Mouse (Mus musculus) kidney, adult 18-20 months (tissue): ENCODE results near the gene Psmd13.
A peak's percentile ranks its signal among the peaks of the same experiment; 100 is the strongest.

Experiments used
- DNase-seq: peaks from one replicate; pipeline ENCODE4 v3.0.0; 2021

Psmd13 gene

GRCm38 (mm10) chr7:140907697-140908096, 25.9 kb downstream of the Psmd13 start:
- no peak for DNase-seq

- no peak for DNase-seq
Measured at GRCm38 (mm10) chr7:140908181-140908580, 26.4 kb downstream of the Psmd13 start.

DNA sequence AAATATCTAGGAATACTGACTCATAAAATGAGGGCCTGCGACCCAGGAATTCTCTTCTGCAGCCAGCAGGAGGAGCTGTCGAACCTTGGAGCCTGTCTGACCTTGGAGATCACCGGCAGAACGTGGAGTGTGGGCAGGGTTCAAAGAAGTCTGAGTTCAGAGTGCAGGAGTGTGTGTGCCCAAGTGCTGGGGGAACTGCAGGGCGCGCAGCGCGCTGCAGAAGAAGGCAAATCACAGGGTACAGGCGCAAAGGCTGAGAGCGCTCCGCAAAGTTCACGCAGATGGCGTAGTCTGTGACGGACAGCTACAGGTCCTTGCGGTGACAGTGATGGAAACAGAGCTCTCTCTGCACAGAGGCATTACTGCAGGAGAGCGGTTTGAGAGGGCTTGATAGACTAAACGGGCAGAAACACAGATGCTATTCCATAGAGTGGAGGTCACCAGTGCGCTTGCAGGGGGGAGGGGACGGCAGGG, 26.9 kb downstream of the Psmd13 start:
- peak; percentile 89 for DNase-seq

DNA sequence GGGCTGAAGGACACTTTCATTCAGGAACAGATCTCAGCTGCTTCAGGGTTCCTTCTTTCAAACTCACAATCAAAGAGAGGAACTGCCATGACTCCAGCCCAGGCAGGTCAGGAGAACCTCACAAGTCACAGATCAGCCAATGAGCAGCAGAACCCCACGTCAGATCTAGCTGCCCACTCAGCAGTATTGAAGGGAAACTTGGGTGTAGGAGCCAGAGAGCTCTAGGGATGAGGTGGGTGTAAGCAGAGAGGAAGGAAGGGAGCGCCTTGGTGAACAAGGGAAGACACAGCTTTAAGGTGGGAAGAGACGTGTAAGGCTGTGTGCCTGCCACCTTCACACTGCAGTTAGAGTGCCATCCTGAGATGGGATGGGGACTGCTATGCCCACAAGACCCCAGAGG, 30.5 kb downstream of the Psmd13 start:
- no peak for DNase-seq

- peak; percentile 56 for DNase-seq
Measured at GRCm38 (mm10) chr7:140912846-140913482, 31.2 kb downstream of the Psmd13 start.

DNA sequence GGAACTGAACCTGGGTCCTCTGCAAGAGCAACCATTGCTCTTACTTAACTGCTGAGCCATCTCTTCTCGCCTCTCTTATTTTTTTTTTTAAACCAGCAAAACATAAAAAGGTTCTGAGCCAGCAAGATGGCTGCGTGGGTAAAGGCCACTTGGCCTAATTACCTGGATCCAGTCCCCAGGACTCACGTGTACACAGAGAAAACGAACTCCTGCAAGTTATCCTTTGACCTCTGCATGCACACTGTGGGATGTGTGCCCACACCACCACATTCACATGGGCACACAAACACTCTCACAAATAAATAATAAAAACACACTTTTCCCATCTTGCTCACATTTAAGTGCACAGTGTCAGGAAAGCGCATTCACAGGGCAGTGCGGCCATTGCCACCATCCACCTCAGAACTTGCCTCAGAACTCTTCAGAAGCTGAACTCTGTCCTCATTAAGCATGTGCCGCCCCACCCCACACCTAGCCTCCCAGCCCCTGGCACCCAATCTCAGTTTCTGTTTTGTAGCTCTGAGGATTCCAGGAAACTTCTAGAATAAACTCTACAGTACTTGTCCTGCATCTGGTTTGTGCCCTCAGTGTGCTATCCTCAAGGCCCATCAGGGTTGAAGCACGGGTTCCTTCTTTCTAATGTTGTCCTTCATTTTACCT, 32.4 kb downstream of the Psmd13 start:
- peak; percentile 70 for DNase-seq

GRCm38 (mm10) chr7:140919911-140920310, 38.1 kb downstream of the Psmd13 start:
- DNase-seq = no peak

GRCm38 (mm10) chr7:140920418-140921029, 38.8 kb downstream of the Psmd13 start, which contains the start of gene Nlrp6:
Gene Nlrp6, plus strand, starts transcription at chr7:140920902.
- no peak for DNase-seq

GRCm38 (mm10) chr7:140921225-140921975, 39.6 kb downstream of the Psmd13 start:
- DNase-seq = no peak

GRCm38 (mm10) chr7:140922398-140923069, 40.8 kb downstream of the Psmd13 start:
- peak; percentile 90 for DNase-seq

DNA sequence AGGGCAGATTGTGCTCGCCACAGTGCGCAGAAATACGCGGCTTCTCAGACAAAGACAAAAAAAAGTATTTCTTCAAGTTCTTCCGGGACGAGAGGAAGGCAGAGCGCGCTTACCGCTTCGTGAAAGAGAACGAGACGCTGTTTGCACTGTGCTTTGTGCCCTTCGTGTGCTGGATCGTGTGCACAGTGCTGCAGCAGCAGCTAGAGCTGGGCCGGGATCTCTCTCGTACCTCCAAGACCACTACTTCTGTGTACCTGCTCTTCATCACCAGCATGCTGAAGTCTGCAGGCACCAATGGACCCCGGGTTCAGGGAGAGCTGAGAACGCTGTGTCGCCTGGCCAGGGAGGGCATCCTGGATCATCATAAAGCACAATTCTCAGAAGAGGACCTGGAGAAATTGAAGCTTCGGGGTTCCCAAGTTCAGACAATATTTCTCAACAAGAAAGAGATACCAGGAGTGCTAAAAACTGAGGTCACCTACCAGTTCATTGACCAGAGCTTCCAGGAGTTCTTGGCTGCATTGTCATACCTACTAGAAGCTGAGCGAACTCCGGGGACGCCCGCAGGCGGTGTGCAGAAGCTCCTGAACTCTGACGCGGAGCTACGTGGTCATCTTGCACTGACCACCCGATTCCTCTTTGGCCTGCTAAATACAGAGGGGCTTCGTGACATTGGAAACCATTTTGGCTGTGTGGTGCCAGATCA, 41.5 kb downstream of the Psmd13 start:
- DNase-seq = no peak

DNA sequence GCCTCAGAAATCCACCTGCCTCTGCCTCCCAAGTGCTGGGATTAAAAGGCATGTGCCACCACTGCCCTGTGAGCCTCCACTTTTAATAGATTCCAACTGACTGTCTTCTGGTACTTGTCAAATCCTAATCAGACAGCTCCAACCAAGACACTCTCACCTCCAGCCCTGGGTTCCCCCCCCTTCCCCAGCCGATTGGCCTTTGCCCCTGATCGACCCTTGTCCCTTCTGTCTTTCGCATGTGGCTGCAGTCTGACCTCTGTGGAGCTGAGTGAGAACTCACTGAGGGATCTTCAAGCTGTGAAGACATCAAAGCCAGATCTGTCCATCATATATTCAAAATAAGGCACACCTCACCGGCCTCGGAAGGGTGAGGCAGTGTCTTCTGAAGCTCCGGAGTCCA, 45.4 kb downstream of the Psmd13 start:
- DNase-seq = no peak

- DNase-seq = peak; percentile 42
Measured at GRCm38 (mm10) chr7:140938436-140938835, 56.7 kb downstream of the Psmd13 start.

DNA sequence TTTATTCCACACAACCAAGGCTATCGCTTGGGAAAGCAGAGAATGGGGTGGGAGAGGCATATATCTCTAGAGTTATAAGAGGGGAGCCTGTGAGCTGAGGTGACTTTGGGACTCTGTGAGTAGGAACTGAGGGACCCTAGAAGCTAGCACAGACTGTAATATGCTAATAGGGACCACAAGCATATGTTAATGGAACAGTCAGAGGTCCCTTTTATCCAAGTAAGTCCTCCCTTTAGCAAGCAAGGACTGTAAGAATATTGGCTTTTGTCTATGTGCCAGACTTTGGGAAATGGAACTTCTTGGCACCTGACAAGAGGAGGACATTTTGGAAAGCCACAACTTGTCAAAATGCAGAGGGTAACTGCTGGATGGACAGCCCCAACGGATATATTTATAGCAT, 57.1 kb downstream of the Psmd13 start:
- no peak for DNase-seq

DNA sequence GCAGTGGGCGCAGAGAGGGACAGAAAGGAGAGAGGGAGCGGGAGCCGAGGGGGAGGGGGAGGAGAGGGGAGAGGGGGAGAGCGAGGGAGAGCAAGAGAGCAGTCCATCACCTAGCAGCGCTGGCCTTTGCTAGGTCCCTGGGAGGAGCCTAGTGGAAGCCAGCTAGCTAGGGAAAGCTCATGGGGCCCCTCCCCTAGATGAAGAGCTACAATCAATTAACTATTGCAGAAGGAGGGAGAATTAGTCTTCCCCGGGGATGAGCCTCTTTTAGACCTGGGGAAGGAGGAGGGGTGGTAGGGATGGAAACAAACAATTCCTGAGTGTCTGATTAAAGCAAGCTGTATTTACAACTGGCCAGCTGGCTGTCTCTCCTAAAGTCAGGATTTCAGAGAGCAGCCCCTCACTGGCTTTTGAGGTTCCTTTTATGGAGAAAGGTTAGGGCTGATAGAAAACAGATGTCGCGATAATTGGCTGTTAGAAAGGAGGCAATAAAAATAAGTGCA, 58.0 kb downstream of the Psmd13 start:
- DNase-seq = peak; percentile 5

- DNase-seq = peak; percentile 85
Measured at GRCm38 (mm10) chr7:140941222-140942051, 59.7 kb downstream of the Psmd13 start, which contains the start of gene Pgghg. Gene Pgghg, plus strand, starts transcription at chr7:140941391.

- no peak for DNase-seq
Measured at GRCm38 (mm10) chr7:140942341-140942740, 60.6 kb downstream of the Psmd13 start.

DNA sequence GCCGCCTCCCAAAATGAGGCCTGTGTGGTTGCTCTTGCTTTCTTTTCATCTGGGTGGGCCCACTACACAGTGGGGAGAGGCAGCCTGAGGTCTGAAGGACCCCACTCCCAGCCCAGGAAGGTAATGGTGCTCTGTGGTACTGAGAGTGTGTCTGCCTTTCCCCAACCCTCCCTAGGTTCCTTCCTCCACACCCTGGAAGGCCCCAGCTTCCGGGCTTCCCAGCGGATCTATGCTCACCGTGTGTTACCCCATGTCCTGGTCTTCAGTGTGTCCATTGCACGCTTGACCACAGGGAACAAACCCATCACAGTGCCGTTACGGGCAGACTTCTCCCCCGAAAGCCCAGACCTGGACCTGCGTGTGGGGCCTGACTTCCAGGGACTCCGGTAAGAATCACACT, 61.0 kb downstream of the Psmd13 start:
- no peak for DNase-seq

GRCm38 (mm10) chr7:140943356-140943755, 61.6 kb downstream of the Psmd13 start:
- DNase-seq = peak; percentile 17

GRCm38 (mm10) chr7:140944236-140944635, 62.5 kb downstream of the Psmd13 start:
- DNase-seq = no peak

DNA sequence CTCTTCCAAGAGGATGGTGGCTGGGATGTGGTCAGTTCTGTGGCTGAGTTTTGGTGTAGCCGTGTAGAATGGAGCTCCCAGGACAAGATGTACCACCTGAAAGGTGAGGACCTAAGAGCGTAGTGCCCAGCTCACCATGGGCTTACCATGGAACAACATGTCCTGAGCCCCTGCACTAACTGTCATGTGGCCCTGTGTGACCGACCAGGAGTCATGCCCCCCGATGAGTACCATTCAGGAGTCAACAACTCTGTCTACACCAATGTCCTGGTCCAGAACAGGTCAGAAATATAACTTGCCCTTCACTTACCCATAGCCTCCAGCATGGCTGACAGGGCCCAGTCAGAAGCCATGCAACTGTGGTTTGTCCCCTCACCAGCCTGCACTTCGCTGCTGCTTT, 63.5 kb downstream of the Psmd13 start:
- DNase-seq = no peak
